Comparison of ENCODE assay signal across 9 mouse cellular contexts in the genomic region with DNA sequence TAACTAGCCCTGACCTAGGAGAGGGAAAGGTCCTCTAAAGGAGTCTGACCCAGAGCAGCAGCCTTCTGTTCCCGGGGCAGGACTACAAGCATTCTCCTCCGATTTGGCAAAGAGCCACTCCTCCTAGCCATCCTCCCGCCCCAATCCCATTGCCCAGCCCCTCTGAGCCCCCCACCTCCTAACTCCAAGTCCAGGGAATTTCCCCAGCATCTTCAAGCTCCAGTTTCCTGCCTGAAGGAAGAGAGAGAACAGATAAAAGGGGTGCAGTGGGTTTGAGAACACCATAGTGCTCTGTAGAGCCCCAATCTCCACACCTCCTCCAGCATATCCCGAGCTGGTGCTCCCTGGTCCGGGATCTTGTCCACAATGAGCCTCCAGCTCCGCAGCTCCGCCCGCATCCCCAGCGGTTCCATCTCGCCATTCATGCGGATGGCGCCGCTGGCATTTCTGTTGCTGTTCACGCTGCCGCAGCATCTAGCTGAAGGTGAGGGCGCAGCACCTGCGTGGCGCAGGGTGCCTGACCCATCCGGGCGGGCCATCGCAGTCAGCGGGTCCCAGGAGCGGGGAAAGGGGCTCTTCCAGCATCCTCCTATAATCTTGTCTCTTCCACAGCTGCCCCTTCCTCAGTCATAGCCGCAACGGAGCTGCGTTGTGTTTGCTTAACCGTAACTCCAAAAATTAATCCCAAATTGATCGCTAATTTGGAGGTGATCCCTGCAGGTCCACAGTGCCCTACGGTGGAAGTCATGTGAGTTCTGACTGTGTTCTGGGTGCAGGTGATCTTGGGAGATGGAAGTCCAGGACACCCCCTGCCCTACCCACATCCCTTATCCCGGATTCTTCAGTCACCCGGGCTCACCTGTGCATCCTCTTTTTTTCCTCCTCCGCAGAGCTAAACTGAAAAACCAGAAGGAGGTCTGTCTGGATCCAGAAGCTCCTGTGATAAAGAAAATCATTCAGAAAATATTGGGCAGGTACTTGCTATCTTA. TPM values are rescaled to one million over a fixed set of nuclear protein-coding genes. Genes with fewer than 3 reads are reported as not detected.
DNase-seq lines count a peak whose midpoint lies in the region; ATAC-seq and TF ChIP-seq lines count a peak whose summit lies in the region.
"Had no signal": no experiment of that assay in that cellular context is flagged by ENCODE, and none has a peak within 500 bp of the region (broad histone marks: within the 10 kb centered on the region; RNA-seq: fewer than 3 reads in every experiment).

Cxcl5 (plus strand) TSS at position 284 of the 989 bp plus-strand sequence.

- ATAC-seq in limb, embryonic 15.5 days (ENCODE audit: insufficient number of reproducible peaks, low FRiP score, low TSS enrichment, low read depth) = no peak
- no peak for ATAC-seq in inflammation-experienced regulatory T-cells, adult 6 months

- peaks cover 3% of the 10 kb centered on the region; the same call in 1 of the 2 replicates for H3K4me1 ChIP-seq in lung, adult 2 months (ENCODE audit: control insufficient read depth, insufficient read depth, low read length)
- H3K4me1 ChIP-seq in cortical plate, adult 2 months (ENCODE audit: control insufficient read depth, insufficient read depth, low read length) = no peaks in the 10 kb centered on the region
- H3K4me1 ChIP-seq in limb, embryonic 15.5 days = peaks cover 22% of the 10 kb centered on the region

- DNase-seq in lung, adult 2 months = peak; percentile 28
- no peak for DNase-seq in lung, postnatal 14 days
- peak; percentile 14 to 16 for DNase-seq in heart, postnatal 10 days
- peak; percentile 44 for DNase-seq in retina, postnatal 1 day
- DNase-seq in adrenal gland, postnatal 36 days = no peak

- no peaks in the 10 kb centered on the region for H3K9me3 ChIP-seq in limb, embryonic 15.5 days

- H3K9ac ChIP-seq in limb, embryonic 15.5 days = 0 out of 2 replicates have a peak within 1 kb of the TSS, but pooled peaks have one; percentile 10

- H3K27ac ChIP-seq in cortical plate, adult 2 months (ENCODE audit: insufficient read depth, low read length) = no peak within 1 kb of the TSS
- H3K27ac ChIP-seq in limb, embryonic 15.5 days = no peak within 1 kb of the TSS

- TF ChIP-seq POLR2A in lung, adult 2 months (IDR thresholded peaks at IDR 0.05; ENCODE audit: borderline replicate concordance, extremely low read depth, low read depth, low read length) = no peak
- TF ChIP-seq POLR2A in cortical plate, adult 2 months (IDR thresholded peaks at IDR 0.05; ENCODE audit: extremely low read depth, insufficient read depth, low read length) = no peak

- intact Hi-C loops in heart, postnatal 10 days (cut with DNase I) = no loop called here

- no peak for TF ChIP-seq CTCF in lung, adult 2 months (IDR thresholded peaks at IDR 0.05; ENCODE audit: insufficient read depth, low read length)
- no peak for TF ChIP-seq CTCF in cortical plate, adult 2 months (IDR thresholded peaks at IDR 0.05; ENCODE audit: extremely low read depth, insufficient read depth, low read length)

- H3K4me2 ChIP-seq in limb, embryonic 15.5 days = peak within 1 kb of the TSS; percentile 59

- H3K4me3 ChIP-seq in lung, adult 2 months (replicated peaks; ENCODE audit: extremely low read depth, low read depth, low read length) = peak within 1 kb of the TSS; percentile 13
- H3K4me3 ChIP-seq in cortical plate, adult 2 months (ENCODE audit: insufficient read depth, low read length) = peak within 1 kb of the TSS; percentile 34
- peak within 1 kb of the TSS; percentile 34 for H3K4me3 ChIP-seq in limb, embryonic 15.5 days
- H3K4me3 ChIP-seq: erythroblast, embryonic 14.5 days had no signal

- peaks cover 15% of the 10 kb centered on the region for H3K27me3 ChIP-seq in limb, embryonic 15.5 days

- 6% methylated on average over 32 of the region's 32 CpGs for WGBS in lung, adult 2 months
- WGBS in limb, embryonic 15.5 days = 4% methylated on average over 32 of the region's 32 CpGs

- H3K36me3 ChIP-seq in limb, embryonic 15.5 days = no peaks in the 10 kb centered on the region

RNA-seq across cellular contexts. Expression of gene Cxcl5, which starts in this region (rescaled TPM):
- 0.25 and 0.77 TPM in 2 replicates for polyA plus RNA-seq in lung, adult 2 months (2012; rRNA removed)
- 0.19 and 0.38 TPM in 2 replicates for polyA plus RNA-seq in cortical plate, adult 2 months (2012; rRNA removed)
- not detected for total RNA-seq in heart, postnatal 10 days (2021)
- 1.3 and 2.1 TPM in 2 replicates for polyA plus RNA-seq in limb, embryonic 15.5 days (2015; fragmentation: Nextera tagmentation; extraction: Ambion mirVana)
- not detected for total RNA-seq in adrenal gland, postnatal 36 days (2021)
- polyA plus RNA-seq in inflammation-experienced regulatory T-cells, adult 6 months (2017; shearing (Covaris generic)) = not detected
- polyA plus RNA-seq: erythroblast, embryonic 14.5 days had no signal

Comparison
In these comparisons a context has a peak if more than half of its experiments do, and no peak if none do; other contexts are left out.
1. Peak in DNase-seq and H3K4me3 ChIP-seq in lung, adult 2 months; RNA of the gene not detected or under 1 TPM.
2. Peak in DNase-seq in heart, postnatal 10 days; RNA of the gene not detected or under 1 TPM.